Mouse (Mus musculus): ENCODE results near the gene Eif2d. TPM values are rescaled to one million over a fixed set of nuclear protein-coding genes. Genes with fewer than 3 reads are reported as not detected.

The Eif2d gene
- polyA plus RNA-seq, 1 experiment = 32.6 TPM

DNA sequence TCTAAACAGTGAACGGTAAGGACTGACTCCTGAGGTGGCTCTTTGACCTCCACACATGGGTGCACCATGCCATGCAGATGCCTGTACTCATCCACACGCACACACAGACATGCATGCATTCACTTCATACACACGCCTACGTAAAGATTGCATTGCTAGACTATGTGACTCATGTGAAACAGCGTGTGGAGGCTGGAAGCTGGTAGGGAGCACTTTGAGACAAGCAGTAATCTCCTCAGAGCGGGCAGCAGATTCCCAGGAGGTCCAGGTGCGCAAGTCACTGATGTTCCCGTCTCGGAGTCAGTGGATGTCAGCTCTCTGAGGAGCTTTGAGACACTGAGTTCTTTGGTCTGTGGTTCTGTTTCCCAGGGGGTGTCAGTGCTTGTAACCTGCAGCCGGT, 14.6 kb downstream of the Eif2d start:
- Histone ChIP-seq H3K4me3 (no peak overlapping the region), H3K27me3 (ENCODE audit: control insufficient read depth, insufficient read depth, insufficient read length) (no peaks in the 10 kb centered on the region), H3K4me2 (ENCODE audit: low read depth) (no peak overlapping the region), H3K36me3 (ENCODE audit: control insufficient read depth, insufficient read depth) (peaks cover 29% of the 10 kb centered on the region), H3K79me2 (ENCODE audit: control insufficient read depth, insufficient read depth) (no peaks in the 10 kb centered on the region), H3ac (ENCODE audit: control insufficient read depth, insufficient read length) (no peak overlapping the region)
- TF ChIP-seq POLR2AphosphoS2 (IDR thresholded peaks at IDR 0.05; ENCODE audit: insufficient read length, low read depth) (no peak), TCF3 (IDR thresholded peaks at IDR 0.05; ENCODE audit: insufficient read length, low read depth) (no peak), POLR2A (IDR thresholded peaks at IDR 0.05; ENCODE audit: insufficient read length, low read depth) (no peak), E2F4 (IDR thresholded peaks at IDR 0.05; ENCODE audit: insufficient read depth) (no peak), CEBPB (IDR thresholded peaks at IDR 0.05; ENCODE audit: insufficient read depth, poor library complexity, severe bottlenecking) (no peak), MYOD1 (IDR thresholded peaks at IDR 0.05; ENCODE audit: control insufficient read depth in 1 of 3, insufficient read length in 2 of 3, low read depth in 2 of 3) (no peak), USF1 (IDR thresholded peaks at IDR 0.05; ENCODE audit: low read depth) (no peak), TCF12 (IDR thresholded peaks at IDR 0.05; ENCODE audit: insufficient read depth, poor library complexity, severe bottlenecking) (no peak), MYOG (IDR thresholded peaks at IDR 0.05; ENCODE audit: control insufficient read depth in 1 of 3, insufficient read depth in 1 of 3, insufficient read length in 2 of 3, low read depth in 2 of 3) (no peak)

DNA sequence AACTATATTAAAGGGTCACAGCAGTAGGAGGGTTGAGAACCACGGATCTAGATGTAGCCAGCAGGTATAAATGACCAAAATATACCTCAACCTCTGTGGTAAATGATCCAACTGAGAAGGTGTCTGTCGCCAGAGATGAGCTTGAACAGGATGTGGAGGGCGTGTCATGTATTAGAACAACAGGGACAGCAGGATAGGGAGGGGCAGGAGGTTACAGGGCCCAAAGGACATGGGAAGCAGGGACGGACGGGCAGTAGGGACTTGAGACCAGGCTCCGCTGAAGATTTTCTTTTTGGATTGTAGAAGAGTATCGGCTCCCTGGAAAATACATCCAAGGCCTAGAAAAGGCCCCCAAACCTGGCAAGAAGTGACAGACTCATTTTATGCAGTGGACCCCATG, 20.0 kb downstream of the Eif2d start:
- no peak overlapping the region for H3K4me2 ChIP-seq (ENCODE audit: low read depth)
- H3K27me3 ChIP-seq (ENCODE audit: control insufficient read depth, insufficient read depth, insufficient read length) = no peaks in the 10 kb centered on the region
- peaks cover 19% of the 10 kb centered on the region for H3K36me3 ChIP-seq (ENCODE audit: control insufficient read depth, insufficient read depth)
- no peaks in the 10 kb centered on the region for H3K79me2 ChIP-seq (ENCODE audit: control insufficient read depth, insufficient read depth)
- H3K4me3 ChIP-seq = no peak overlapping the region
- TF ChIP-seq USF1 (IDR thresholded peaks at IDR 0.05; ENCODE audit: low read depth) (no peak), CEBPB (IDR thresholded peaks at IDR 0.05; ENCODE audit: insufficient read depth, poor library complexity, severe bottlenecking) (no peak), MAX (IDR thresholded peaks at IDR 0.05; ENCODE audit: low read depth) (no peak), MYOD1 (IDR thresholded peaks at IDR 0.05; ENCODE audit: control insufficient read depth in 1 of 3, insufficient read length in 2 of 3, low read depth in 2 of 3) (no peak), POLR2A (IDR thresholded peaks at IDR 0.05; ENCODE audit: insufficient read length, low read depth) (no peak), SRF (IDR thresholded peaks at IDR 0.05; ENCODE audit: control insufficient read depth, insufficient read length, low read depth) (no peak), TCF12 (IDR thresholded peaks at IDR 0.05; ENCODE audit: insufficient read depth, poor library complexity, severe bottlenecking) (no peak), MYOG (IDR thresholded peaks at IDR 0.05; ENCODE audit: control insufficient read depth in 1 of 3, insufficient read depth in 1 of 3, insufficient read length in 2 of 3, low read depth in 2 of 3) (no peak), E2F4 (IDR thresholded peaks at IDR 0.05; ENCODE audit: insufficient read depth) (no peak), REST (IDR thresholded peaks at IDR 0.05; ENCODE audit: insufficient read depth, insufficient read length) (no peak), TCF3 (IDR thresholded peaks at IDR 0.05; ENCODE audit: insufficient read length, low read depth) (no peak), POLR2AphosphoS2 (IDR thresholded peaks at IDR 0.05; ENCODE audit: insufficient read length, low read depth) (no peak)
- no peak overlapping the region for H3ac ChIP-seq (ENCODE audit: control insufficient read depth, insufficient read length)

DNA sequence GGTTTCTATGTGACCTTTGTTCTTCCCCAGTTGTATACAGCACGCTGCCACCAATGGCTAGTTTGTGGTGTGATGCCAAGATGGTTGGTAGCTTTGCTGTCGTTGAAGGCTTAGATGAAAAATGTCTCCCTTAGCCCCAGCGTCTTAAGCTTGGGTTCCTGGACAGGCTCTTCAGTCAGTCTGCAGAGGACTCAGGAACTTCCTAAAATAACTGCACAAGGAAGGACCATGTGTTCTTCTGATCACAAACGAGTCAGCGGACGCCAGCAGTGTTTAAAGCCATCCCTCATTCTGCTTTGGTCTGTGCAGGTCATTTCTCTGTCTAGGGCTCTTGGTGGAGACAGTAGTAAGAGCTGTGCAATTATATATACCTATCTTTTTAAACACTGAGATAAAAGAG, 20.8 kb downstream of the Eif2d start:
- peaks cover 19% of the 10 kb centered on the region for H3K36me3 ChIP-seq (ENCODE audit: control insufficient read depth, insufficient read depth)
- no peak overlapping the region for H3K4me3 ChIP-seq
- no peaks in the 10 kb centered on the region for H3K27me3 ChIP-seq (ENCODE audit: control insufficient read depth, insufficient read depth, insufficient read length)
- H3K79me2 ChIP-seq (ENCODE audit: control insufficient read depth, insufficient read depth) = no peaks in the 10 kb centered on the region
- TF ChIP-seq POLR2AphosphoS2 (IDR thresholded peaks at IDR 0.05; ENCODE audit: insufficient read length, low read depth) (no peak), SRF (IDR thresholded peaks at IDR 0.05; ENCODE audit: control insufficient read depth, insufficient read length, low read depth) (no peak), TCF12 (IDR thresholded peaks at IDR 0.05; ENCODE audit: insufficient read depth, poor library complexity, severe bottlenecking) (no peak), POLR2A (IDR thresholded peaks at IDR 0.05; ENCODE audit: insufficient read length, low read depth) (no peak), MYOG (IDR thresholded peaks at IDR 0.05; ENCODE audit: control insufficient read depth in 1 of 3, insufficient read depth in 1 of 3, insufficient read length in 2 of 3, low read depth in 2 of 3) (no peak), REST (IDR thresholded peaks at IDR 0.05; ENCODE audit: insufficient read depth, insufficient read length) (no peak), E2F4 (IDR thresholded peaks at IDR 0.05; ENCODE audit: insufficient read depth) (no peak), MAX (IDR thresholded peaks at IDR 0.05; ENCODE audit: low read depth) (no peak), CEBPB (IDR thresholded peaks at IDR 0.05; ENCODE audit: insufficient read depth, poor library complexity, severe bottlenecking) (no peak), USF1 (IDR thresholded peaks at IDR 0.05; ENCODE audit: low read depth) (no peak), MYOD1 (IDR thresholded peaks at IDR 0.05; ENCODE audit: control insufficient read depth in 1 of 3, insufficient read length in 2 of 3, low read depth in 2 of 3) (no peak), TCF3 (IDR thresholded peaks at IDR 0.05; ENCODE audit: insufficient read length, low read depth) (no peak)
- H3ac ChIP-seq (ENCODE audit: control insufficient read depth, insufficient read length) = no peak overlapping the region
- no peak overlapping the region for H3K4me2 ChIP-seq (ENCODE audit: low read depth)

DNA sequence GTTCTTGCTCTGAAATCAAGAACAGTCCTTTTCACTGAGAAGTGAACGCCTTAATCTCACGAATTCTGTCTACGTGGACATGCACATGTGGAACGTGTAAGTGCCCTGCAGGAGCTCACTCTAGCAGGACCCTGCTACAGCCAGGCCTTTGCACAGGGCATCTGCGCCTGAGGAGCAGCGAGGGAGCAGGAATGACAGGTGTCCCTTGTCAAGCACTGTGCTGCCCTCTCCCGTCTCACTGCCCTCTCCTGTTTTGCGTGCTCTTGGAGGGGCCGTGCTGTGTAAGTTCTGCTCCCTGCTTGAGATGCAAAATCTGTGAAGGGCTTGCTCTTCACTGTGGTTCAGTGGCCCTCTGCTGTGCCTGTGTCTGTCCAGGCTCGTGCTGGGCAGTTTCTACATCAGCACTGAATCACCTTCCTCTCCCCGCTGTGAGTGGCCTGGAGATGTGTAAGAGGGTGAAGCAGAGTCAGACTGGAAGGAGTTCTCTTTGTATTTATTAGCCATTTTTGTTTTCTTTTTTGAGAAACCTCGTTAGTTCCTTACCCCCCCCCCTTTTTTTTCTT, 21.4 kb downstream of the Eif2d start:
- no peaks in the 10 kb centered on the region for H3K27me3 ChIP-seq (ENCODE audit: control insufficient read depth, insufficient read depth, insufficient read length)
- H3K79me2 ChIP-seq (ENCODE audit: control insufficient read depth, insufficient read depth) = no peaks in the 10 kb centered on the region
- no peak overlapping the region for H3K4me2 ChIP-seq (ENCODE audit: low read depth)
- peaks cover 19% of the 10 kb centered on the region for H3K36me3 ChIP-seq (ENCODE audit: control insufficient read depth, insufficient read depth)
- H3ac ChIP-seq (ENCODE audit: control insufficient read depth, insufficient read length) = no peak overlapping the region
- no peak overlapping the region for H3K4me3 ChIP-seq
- TF ChIP-seq TCF12 (IDR thresholded peaks at IDR 0.05; ENCODE audit: insufficient read depth, poor library complexity, severe bottlenecking) (no peak), POLR2AphosphoS2 (IDR thresholded peaks at IDR 0.05; ENCODE audit: insufficient read length, low read depth) (peak; percentile 49)

DNA sequence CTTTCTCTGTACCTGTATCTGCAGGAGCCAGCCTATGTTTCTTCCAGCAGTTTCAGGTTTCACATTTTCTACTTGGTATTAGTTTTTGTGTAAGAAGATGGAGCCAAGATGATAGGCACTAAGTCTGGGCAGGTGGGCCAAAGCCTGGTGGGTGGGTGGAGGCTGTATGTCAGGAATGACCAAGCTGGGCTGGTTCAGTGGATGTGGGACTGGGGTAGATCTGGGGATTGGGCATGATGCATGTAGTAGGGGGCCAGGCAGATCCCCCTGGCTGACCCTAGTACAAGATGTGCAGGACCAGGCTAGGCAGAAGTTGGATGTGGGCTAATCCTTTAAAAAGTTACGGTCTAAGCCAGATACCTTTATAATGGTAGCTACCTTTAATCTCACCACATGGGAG, 22.2 kb downstream of the Eif2d start:
- Histone ChIP-seq H3K27me3 (ENCODE audit: control insufficient read depth, insufficient read depth, insufficient read length) (no peaks in the 10 kb centered on the region), H3K4me3 (no peak overlapping the region)
- TF ChIP-seq MYOG (IDR thresholded peaks at IDR 0.05; ENCODE audit: control insufficient read depth in 1 of 3, insufficient read depth in 1 of 3, insufficient read length in 2 of 3, low read depth in 2 of 3) = no peak
- TF ChIP-seq TCF12 (IDR thresholded peaks at IDR 0.05; ENCODE audit: insufficient read depth, poor library complexity, severe bottlenecking) = no peak
- no peak for TF ChIP-seq TCF3 (IDR thresholded peaks at IDR 0.05; ENCODE audit: insufficient read length, low read depth)

More for the DNA sequence above, 22.2 kb downstream of the Eif2d start:
- peaks cover 14% of the 10 kb centered on the region for H3K36me3 ChIP-seq (ENCODE audit: control insufficient read depth, insufficient read depth)
- no peak overlapping the region for H3K4me2 ChIP-seq (ENCODE audit: low read depth)
- no peak overlapping the region for H3ac ChIP-seq (ENCODE audit: control insufficient read depth, insufficient read length)
- H3K79me2 ChIP-seq (ENCODE audit: control insufficient read depth, insufficient read depth) = no peaks in the 10 kb centered on the region

Data from myocyte (in vitro differentiated cells).